Mouse (Mus musculus): Measurements from ENCODE around the gene Gabpb1. TPM values are rescaled to one million over a fixed set of nuclear protein-coding genes. Genes with fewer than 3 reads are reported as not detected.
"Not testable (repeated sequence)": the region's sequence is repeated elsewhere in the genome, so short reads cannot be mapped to it uniquely, and the experiment has no call there.

Gabpb1 gene
- polyA plus RNA-seq, 1 experiment from 2014 or later, result 21.0 TPM

DNA sequence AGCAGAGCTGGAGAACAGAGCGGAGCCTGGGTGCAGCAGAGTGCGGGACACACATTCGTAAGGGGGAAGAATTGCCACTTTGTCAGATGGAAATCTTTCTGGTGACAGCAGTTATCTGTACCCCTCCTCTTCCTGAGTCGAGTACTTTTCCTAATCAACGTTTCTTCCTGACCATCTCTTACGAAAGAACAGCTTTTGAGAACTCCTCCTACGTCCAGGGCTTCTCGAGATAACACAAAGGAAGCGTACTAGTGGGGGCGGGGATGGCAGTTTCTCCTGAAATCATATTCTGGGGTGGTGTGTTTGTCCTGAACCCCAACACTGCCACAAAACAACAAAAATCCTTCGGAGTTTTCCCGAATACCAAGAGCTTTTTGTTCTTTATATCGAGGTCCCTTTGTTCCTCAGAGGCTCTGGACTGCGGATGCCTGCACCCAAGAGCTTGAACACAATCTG lies 56.9 kb downstream of the Gabpb1 start, which contains the start of gene Hdc:
TSS of gene Hdc (minus strand) at position 51 of the 456 bp plus-strand sequence.
- WGBS (ENCODE audit: missing documents), result 61% methylated on average over 14 of the region's 14 CpGs
- no peak within 1 kb of the TSS for H3K4me3 ChIP-seq (ENCODE audit: inconsistent target)
- H3K36me3 ChIP-seq (ENCODE audit: inconsistent target), result no peaks in the 10 kb centered on the region
- H3K79me2 ChIP-seq (ENCODE audit: inconsistent target), result no peaks in the 10 kb centered on the region
- no peak within 1 kb of the TSS for H3K27ac ChIP-seq

DNA sequence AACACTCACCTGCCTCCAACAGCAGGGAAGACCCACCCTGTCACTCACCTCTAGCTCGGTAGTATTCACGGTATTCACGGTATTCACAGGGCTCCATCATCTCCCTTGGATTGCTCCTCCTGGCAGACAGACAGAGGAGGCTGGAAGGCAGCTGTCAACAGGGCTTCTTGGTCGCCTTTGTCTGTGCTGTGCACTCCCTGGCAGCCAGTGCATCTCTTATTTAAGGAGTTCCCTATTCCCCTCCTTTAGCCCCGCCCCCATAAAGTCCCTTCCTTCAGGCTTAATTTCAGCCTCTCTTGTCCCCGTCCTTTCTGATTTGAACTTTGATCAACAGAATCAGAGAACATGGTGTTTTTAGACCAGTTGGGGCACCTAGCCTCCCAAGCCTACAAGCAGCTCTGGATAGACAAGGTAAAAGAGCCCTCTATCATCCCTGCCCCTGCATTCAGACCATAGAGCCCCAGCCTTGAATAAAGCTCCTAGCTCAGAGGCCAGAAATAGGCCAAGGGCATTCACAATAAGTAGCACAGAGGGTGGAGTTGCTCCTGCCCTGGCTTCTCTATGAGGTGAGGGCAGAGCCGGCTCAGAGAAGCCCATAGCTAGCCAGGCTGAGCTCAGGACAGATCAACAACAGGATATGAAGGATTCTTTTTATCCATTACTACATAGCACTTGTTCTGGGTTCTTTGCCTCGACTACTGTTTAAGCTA lies 57.5 kb downstream of the Gabpb1 start:
- WGBS (ENCODE audit: missing documents), result 23% methylated on average over 8 of the region's 8 CpGs
- Histone ChIP-seq H3K4me3 (ENCODE audit: inconsistent target) (no peak overlapping the region), H3K36me3 (ENCODE audit: inconsistent target) (no peaks in the 10 kb centered on the region), H3K27ac (no peak overlapping the region), H3K79me2 (ENCODE audit: inconsistent target) (no peaks in the 10 kb centered on the region)

DNA sequence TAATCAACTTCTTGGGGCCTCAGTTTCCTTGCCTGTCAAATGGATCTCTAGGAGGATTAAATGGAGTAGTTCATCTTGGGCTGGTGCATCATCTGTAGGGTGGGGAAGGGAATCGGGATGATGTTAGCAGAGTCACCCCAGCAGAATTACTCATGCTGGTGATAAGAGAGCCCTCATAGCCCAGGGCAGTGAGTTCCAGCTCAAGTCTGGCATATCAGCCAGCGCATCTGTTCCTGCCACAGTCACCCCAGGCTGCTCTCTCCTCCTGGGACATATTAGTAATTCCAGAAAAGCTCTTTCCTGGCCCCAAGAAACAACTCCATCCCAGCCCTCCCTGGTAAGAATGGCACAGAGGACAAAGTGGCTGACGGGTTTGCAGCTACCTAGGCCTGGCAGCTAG lies 60.8 kb downstream of the Gabpb1 start:
- Histone ChIP-seq H3K4me3 (ENCODE audit: inconsistent target) (no peak overlapping the region), H3K36me3 (ENCODE audit: inconsistent target) (no peaks in the 10 kb centered on the region), H3K27ac (no peak overlapping the region), H3K79me2 (ENCODE audit: inconsistent target) (no peaks in the 10 kb centered on the region)
- WGBS (ENCODE audit: missing documents), result 93% methylated on average over 3 of the region's 3 CpGs

GRCm38 (mm10) chr2:126609600-126609999 lies 66.5 kb downstream of the Gabpb1 start:
- WGBS (ENCODE audit: missing documents), result 30% methylated on average over 12 of the region's 12 CpGs
- H3K36me3 ChIP-seq (ENCODE audit: inconsistent target); H3K27ac ChIP-seq; H3K4me3 ChIP-seq (ENCODE audit: inconsistent target); H3K79me2 ChIP-seq (ENCODE audit: inconsistent target): not testable (repeated sequence)

DNA sequence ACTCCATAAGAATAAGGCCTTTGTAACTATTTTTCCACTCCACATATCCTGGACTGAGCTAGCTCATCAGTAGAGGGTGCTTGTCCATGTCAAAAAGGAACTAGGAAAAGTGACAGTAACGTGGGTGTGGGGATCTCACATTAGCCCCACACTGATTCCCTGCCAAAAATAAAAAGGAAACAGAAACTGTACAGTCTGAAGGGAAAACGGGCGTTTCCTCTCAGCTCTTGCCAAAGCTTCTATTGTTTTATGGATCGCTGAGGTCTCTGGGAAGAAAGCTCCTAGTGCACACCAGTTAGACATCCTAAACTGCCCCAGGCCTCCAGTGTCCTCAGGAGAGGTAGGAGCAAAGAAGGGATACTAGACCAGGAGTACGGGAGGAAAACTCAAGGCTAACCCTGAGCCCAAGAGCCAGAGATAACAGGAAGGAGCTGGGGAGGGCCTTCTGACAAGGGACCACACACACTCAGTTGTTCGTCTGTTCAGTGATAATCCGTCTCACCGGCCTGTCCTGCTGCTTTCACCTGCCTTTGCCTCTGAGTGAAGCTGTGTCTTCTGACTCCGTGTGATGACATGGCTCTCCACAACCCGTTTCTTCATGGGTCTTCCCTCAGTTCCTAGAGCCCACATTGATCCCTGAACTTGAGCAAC lies 68.5 kb downstream of the Gabpb1 start:
- WGBS (ENCODE audit: missing documents), result 33% methylated on average over 10 of the region's 10 CpGs
- peak overlapping the region; percentile 31; the same call in 1 of the 2 replicates for H3K27ac ChIP-seq

DNA sequence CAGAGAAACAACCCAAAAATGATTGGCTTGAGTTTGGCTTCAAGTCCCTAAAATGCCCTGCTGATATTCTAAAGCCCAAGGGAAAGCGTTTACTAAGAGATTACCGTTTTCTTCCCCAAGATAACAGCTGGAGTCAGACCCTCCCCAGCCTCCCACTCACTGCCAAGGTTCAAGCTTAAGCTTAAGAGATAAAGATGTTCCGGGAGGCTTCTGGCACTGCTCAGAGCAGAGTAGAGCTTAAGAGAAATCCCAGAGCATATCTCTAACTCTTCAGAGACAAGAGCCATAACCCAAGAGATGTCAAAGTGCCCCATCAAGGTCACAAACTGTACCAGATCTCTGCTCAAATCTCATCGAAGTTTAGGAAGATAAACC lies 69.5 kb downstream of the Gabpb1 start:
- no peaks in the 10 kb centered on the region for H3K79me2 ChIP-seq (ENCODE audit: inconsistent target)
- H3K36me3 ChIP-seq (ENCODE audit: inconsistent target), result no peaks in the 10 kb centered on the region
- no peak overlapping the region for H3K4me3 ChIP-seq (ENCODE audit: inconsistent target)
- H3K27ac ChIP-seq, result no peak overlapping the region
- WGBS (ENCODE audit: missing documents), result 85% methylated on average over 4 of the region's 4 CpGs

More for the DNA sequence above, 68.5 kb downstream of the Gabpb1 start:
- H3K36me3 ChIP-seq (ENCODE audit: inconsistent target), result no peaks in the 10 kb centered on the region
- H3K4me3 ChIP-seq (ENCODE audit: inconsistent target), result peak overlapping the region; percentile 12
- H3K79me2 ChIP-seq (ENCODE audit: inconsistent target), result no peaks in the 10 kb centered on the region

- Histone ChIP-seq H3K4me3 (ENCODE audit: inconsistent target) (no peak overlapping the region), H3K79me2 (ENCODE audit: inconsistent target) (no peaks in the 10 kb centered on the region), H3K27ac (no peak overlapping the region), H3K36me3 (ENCODE audit: inconsistent target) (no peaks in the 10 kb centered on the region)
- 57% methylated on average over 15 of the region's 15 CpGs for WGBS (ENCODE audit: missing documents)
Observed at GRCm38 (mm10) chr2:126606061-126606687, 70.0 kb downstream of the Gabpb1 start.

DNA sequence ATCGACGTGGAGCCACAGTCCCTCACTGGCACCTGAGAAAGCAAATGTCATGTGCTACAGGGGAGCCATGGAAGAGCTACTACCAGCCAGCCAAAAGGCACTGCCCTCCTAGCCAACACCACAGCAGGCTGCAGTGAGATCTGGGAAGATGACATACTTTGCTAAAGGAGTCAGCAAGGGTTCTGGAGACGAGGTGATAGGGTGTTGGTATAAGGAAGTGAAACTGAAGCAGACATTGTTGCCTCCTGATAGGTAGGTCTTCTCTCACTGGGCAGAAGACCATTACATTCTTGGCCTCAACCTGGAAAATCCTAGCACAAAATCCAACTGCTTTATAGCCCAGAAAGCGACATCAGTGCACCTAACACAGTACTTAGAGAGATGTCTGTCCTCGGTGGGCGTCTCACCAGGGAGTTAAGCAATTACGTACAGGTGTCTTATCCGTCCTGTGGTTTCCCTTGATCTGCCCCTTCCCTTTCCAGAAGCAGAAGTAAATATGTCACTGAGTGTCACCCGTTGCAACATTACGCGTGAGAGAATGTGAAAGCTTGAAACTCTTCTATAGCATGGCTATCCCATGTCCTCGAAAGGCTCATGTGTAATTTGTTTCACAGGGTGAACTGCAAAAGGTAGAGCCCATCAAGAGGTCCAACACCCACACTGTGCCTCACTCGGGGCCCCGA lies 74.1 kb downstream of the Gabpb1 start:
- H3K27ac ChIP-seq, result no peak overlapping the region

DNA sequence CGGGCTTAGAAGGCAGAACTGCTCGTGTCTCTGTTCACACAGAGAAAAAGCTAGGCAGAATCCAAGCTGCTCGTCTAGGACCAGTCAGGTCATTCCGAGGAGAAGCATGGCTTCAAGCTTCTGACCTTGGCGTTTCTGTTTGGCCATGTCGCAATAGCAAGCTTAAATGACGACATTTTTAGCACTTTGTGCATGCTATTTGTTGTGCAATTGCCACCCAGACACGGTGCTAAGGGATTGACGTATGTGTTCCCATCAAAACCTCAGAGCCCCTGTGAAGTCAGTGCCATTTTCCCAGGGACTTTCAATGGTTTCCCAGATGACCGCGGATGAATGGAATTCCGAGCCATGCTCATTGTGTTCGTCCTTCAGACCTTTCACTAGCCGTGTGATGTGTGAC lies 75.6 kb downstream of the Gabpb1 start:
- H3K36me3 ChIP-seq (ENCODE audit: inconsistent target), result no peaks in the 10 kb centered on the region
- whole genome bisulfite sequencing (ENCODE audit: missing documents), result 47% methylated on average over 14 of the region's 14 CpGs
- no peak overlapping the region for H3K4me3 ChIP-seq (ENCODE audit: inconsistent target)
- no peak overlapping the region for H3K27ac ChIP-seq
- H3K79me2 ChIP-seq (ENCODE audit: inconsistent target), result no peaks in the 10 kb centered on the region

More for the DNA sequence above, 74.1 kb downstream of the Gabpb1 start:
- 30% methylated on average over 14 of the region's 14 CpGs for WGBS (ENCODE audit: missing documents)
- Histone ChIP-seq H3K4me3 (ENCODE audit: inconsistent target) (no peak overlapping the region), H3K79me2 (ENCODE audit: inconsistent target) (no peaks in the 10 kb centered on the region), H3K36me3 (ENCODE audit: inconsistent target) (no peaks in the 10 kb centered on the region)

DNA sequence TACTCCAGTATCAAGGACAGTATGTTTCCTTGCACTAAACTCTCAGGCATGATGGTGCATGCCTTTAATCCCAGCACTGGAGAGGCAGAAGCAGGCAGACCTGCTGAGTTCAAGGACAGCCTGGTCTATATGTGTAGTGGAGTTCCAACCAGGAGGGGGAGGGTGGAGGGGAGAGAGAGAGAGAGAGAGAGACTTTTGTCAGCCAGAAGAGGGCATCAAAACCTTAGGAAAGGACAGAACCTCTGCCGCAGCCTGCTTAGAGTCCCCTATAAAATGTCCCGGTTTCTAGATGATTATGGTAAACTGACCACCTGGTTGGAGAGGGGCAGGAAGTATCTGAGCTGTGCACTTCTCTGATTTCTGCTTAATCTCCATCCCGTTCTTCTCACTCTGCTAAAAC lies 77.1 kb downstream of the Gabpb1 start:
- H3K4me3 ChIP-seq (ENCODE audit: inconsistent target), result no peak overlapping the region
- WGBS (ENCODE audit: missing documents), result 11% methylated on average over 3 of the region's 3 CpGs
- H3K36me3 ChIP-seq (ENCODE audit: inconsistent target), result no peaks in the 10 kb centered on the region
- H3K79me2 ChIP-seq (ENCODE audit: inconsistent target), result no peaks in the 10 kb centered on the region
- H3K27ac ChIP-seq, result no peak overlapping the region

DNA sequence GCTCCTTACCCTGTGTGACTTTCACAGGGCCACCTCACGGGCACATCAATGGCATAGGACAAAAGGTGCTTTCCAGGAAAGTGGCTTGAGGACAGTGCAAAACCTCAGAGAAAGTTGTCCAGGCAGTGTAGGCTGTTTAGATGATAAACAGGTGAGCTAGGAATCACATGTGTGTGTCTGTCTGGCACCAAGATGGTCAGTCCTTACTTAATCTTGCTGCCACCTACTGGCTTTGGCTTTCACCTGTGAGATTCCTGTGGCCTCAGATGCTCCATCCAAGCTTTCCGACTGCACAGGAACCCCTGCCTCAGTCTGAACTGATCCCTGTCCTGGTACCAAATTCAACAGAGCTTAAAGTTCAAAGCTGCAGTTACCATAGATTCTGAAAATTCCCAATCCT lies 77.8 kb downstream of the Gabpb1 start:
- Histone ChIP-seq H3K4me3 (ENCODE audit: inconsistent target) (no peak overlapping the region), H3K27ac (no peak overlapping the region)
- WGBS (ENCODE audit: missing documents), result 89% methylated on average over 2 of the region's 2 CpGs

GRCm38 (mm10) chr2:126597279-126598241 lies 78.6 kb downstream of the Gabpb1 start:
- Histone ChIP-seq H3K36me3 (ENCODE audit: inconsistent target) (no peaks in the 10 kb centered on the region), H3K4me3 (ENCODE audit: inconsistent target) (no peak overlapping the region), H3K79me2 (ENCODE audit: inconsistent target) (no peaks in the 10 kb centered on the region), H3K27ac (no peak overlapping the region)
- WGBS (ENCODE audit: missing documents), result 84% methylated on average over 20 of the region's 20 CpGs

More for the DNA sequence above, 77.8 kb downstream of the Gabpb1 start:
- no peaks in the 10 kb centered on the region for H3K79me2 ChIP-seq (ENCODE audit: inconsistent target)
- no peaks in the 10 kb centered on the region for H3K36me3 ChIP-seq (ENCODE audit: inconsistent target)

- no peak overlapping the region for H3K4me3 ChIP-seq (ENCODE audit: inconsistent target)
- 92% methylated on average over 7 of the region's 7 CpGs for WGBS (ENCODE audit: missing documents)
- no peaks in the 10 kb centered on the region for H3K79me2 ChIP-seq (ENCODE audit: inconsistent target)
- H3K27ac ChIP-seq, result no peak overlapping the region
- no peaks in the 10 kb centered on the region for H3K36me3 ChIP-seq (ENCODE audit: inconsistent target)
Observed at GRCm38 (mm10) chr2:126596347-126597072, 79.6 kb downstream of the Gabpb1 start.
